Mouse (Mus musculus): ENCODE measurements at regions not wholly inside any gene's neighbourhood (a gene's known extent, or its start where the extent isn't known, plus 50 kb on each side); places are given as distances from the start of the nearest gene placed in this dataset.

- in situ Hi-C loops (cut with MseI, MboI): no loop called here
These were observed 125.7 kb upstream of the Fmo9 start for GRCm38 (mm10) chr1:166807163-166807945.

DNA sequence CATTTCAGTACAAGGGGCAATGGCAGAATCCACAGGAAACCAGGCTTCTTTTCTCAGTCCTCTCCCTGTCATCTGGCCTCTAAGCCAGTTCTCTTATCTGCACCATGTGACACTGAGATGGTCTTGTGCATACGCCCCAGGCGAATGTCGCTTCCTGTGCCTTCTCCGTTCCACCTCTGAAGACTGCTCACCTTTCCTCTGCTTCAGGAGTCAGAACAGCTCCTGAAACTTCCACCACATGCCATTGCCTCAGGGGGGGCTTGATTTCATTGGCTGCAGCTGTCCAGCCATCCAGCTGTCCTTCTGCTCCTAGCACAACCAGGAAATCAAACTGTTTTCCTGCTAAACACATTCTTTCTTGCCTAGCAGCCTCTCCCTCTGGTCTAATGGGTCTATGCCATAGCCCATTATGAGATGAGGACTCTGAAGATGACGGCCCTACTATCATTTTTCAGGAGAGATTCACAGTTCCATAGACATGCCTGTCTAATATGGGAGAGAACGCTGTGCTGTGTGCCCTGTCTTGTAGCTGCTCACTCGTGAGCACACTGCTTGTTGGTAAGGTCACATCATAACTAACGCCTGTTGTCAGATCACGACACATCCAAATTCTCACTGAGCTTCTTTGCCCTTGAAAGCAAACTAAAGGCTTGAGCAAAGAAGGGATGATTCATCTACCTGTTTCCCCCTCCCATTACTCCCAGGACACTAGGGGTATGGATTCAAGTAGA, 129.9 kb upstream of the Fmo9 start:
- in situ Hi-C loops (cut with MseI, MboI): no loop called here

DNA sequence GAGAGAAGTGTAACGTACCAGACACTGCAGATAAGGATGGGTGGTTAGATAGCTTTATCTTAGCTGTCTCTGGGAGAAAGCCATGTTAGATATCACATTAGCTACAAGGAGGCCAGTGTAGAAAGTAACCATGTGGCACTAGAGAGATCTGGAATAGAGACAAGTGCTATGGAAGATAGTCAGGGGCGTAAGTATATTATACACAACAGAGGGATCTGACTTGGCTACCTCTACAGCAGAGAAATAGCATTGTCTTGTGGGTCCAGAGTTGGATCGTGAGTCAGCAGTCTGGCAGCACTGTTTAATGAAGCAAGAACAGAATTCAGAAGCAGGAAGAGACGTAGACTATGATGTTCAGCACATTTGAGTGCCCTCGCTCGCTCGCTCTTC, 130.4 kb upstream of the Fmo9 start:
- in situ Hi-C loops (cut with MseI, MboI): no loop called here

GRCm38 (mm10) chr1:166812920-166813439, 131.3 kb upstream of the Fmo9 start:
- in situ Hi-C loops (cut with MseI, MboI): no loop called here

DNA sequence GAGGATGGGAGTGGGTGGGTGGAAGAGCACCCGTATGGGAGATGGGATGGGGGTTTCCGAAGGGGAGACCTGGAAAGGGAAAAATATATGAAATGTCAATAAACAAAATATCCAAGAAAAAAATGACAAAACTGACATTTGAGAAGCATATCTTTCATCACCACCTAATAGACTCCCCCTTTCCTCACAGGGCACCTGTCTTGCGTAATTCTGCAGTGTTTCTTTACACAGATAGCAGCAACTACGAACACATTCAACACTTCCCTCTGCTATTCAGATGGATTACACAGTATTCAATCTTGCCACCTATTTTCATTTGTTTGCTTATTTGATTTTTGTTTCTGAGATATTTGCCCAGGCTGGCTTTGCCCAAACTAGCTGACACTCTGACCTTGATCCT, 136.3 kb upstream of the Fmo9 start:
- in situ Hi-C loops (cut with MseI, MboI): no loop called here

- in situ Hi-C loops (cut with MseI, MboI): no loop called here
These were observed 137.0 kb upstream of the Fmo9 start for GRCm38 (mm10) chr1:166818682-166819081.

- in situ Hi-C loops (cut with MseI, MboI): no loop called here
These were observed 137.8 kb upstream of the Fmo9 start for GRCm38 (mm10) chr1:166819420-166819819.

- in situ Hi-C loops (cut with MseI, MboI): no loop called here
These were observed 138.4 kb upstream of the Fmo9 start for GRCm38 (mm10) chr1:166820050-166820449.

- in situ Hi-C loops (cut with MseI, MboI): no loop called here
These were observed 139.5 kb upstream of the Fmo9 start for GRCm38 (mm10) chr1:166821146-166821545.

GRCm38 (mm10) chr1:166837299-166837698, 155.7 kb upstream of the Fmo9 start:
- in situ Hi-C loops (cut with MseI, MboI): no loop called here

- in situ Hi-C loops (cut with MseI, MboI): no loop called here
These were observed 158.2 kb upstream of the Fmo9 start for GRCm38 (mm10) chr1:166839833-166840232.

DNA sequence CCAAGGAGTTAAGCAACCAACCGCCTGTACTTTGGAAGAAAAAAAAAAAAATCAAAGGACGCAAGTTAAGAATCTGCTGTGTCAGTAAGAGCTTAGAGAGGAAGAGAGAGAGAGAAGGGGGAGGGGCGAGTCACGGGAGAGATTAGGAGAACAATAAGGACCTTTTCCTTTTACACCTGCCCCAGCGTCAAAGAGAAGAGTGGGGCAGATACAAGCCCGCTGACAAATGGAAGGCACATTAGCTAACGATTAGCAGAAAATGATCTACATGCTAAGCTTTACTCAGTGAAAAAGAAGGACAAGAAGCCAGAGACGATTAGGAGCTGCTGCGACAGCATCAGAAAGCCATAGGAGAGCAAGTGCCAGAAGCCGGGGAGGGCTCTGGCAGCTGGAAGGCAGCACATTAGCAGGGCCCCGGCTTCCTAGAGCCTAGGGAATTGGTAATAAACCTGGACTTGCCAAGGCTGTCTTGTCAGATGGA, 157.8 kb upstream of the Fam78b start:
- in situ Hi-C loops (cut with MseI, MboI): no loop called here

GRCm38 (mm10) chr1:166846566-166846965, 154.7 kb upstream of the Fam78b start:
- in situ Hi-C loops (cut with MseI, MboI): no loop called here

DNA sequence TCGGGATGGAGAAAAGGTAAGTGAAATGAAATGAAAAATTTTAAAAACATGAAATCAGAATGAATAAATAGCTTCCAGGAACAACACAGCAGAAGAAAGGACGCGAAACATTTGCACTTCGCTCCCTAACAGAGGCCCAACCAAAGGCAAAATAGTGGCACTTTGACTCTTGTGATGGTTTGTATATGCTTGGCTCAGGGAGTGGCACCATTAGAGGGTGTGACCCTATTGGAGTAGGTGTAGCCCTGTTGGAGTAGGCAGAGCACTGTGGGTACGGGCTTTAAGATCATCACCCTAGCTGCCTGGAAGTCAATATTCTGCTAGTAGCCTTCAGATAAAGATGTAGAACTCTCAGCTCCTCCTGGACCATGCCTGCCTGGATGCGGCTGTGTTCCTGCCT, 154.0 kb upstream of the Fam78b start:
- in situ Hi-C loops (cut with MseI, MboI): no loop called here

- in situ Hi-C loops (cut with MseI, MboI): no loop called here
These were observed 153.1 kb upstream of the Fam78b start for GRCm38 (mm10) chr1:166848015-166848535.

GRCm38 (mm10) chr1:166855988-166856387, 145.2 kb upstream of the Fam78b start:
- in situ Hi-C loops (cut with MseI, MboI): no loop called here

DNA sequence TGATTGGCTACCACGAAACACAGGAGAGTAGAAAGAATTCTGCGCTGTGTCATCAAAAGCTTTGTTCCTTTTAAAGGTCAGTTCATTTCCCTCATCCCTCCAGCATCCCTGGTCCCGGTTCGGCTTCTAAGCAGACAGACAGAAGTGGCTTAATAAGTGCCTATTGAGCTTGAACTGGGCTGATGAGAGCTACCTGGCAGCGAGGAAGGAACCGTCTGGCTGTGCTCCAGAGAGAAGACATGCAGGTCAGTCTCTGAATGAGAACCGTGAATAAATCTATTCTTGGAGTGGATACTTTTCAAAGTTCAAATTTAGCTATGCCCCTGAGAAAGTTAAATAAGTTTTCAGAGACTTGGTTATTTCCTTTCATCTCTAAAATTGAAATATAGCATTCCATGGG, 135.0 kb upstream of the Fam78b start:
- in situ Hi-C loops (cut with MseI, MboI): no loop called here

DNA sequence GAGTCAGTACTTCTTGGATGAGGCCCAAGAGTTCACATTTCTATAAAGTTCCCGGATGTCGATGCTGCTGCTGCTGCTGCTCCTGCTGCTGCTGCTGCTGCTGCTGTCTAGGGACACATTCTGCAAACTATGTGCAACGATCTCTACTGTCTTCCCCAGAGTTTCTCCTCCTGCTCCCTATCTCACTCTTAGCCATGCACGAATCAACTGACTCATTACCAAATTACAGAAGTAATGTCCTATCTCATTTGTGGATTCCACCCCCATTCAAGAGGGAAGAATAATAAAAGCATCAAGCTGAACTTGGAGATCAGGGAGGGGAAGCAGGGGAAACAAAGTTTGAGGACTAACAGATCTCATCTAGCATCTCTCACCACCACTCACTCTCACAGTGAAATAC, 130.0 kb upstream of the Fam78b start:
- in situ Hi-C loops (cut with MseI, MboI): no loop called here

GRCm38 (mm10) chr1:166876452-166876851, 124.8 kb upstream of the Fam78b start:
- in situ Hi-C loops (cut with MseI, MboI): no loop called here

DNA sequence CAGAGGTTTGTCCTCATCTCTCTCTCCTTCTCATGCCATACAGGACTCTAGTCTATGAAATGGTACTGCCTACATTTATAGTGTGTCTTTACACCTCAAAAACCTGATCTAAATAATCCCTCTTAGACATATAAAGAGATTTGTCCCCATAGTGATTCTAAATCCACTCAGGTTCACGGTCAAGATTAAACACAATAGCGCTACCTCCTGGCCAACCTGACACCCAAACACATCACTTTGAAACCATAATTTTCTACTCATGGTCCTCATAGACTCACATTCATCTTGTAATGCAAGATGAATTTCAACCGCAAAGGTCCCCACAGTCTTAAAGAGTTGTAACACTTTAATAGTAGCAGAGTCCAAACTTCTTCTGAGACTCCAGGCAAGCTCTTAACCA, 118.0 kb upstream of the Fam78b start:
- in situ Hi-C loops (cut with MseI, MboI): no loop called here

DNA sequence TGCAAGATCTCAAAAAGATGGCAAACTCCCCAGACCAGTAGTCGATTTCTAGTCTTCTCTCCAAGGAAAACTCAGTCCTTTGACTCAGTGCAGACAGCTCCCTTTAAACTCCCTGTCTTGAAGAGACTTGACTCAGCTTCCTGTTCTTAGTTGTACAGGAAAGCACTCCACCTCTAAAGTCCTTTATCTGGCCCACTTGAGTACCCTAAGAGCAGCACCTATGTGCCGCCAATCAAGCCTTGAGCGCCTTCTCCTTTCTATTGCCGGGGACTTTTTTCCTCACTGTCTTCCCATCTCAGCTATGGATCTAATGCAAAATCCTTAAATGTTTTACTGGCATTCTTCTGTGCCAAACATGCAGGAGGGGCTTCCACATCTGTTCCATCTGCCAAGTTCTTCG, 105.3 kb upstream of the Fam78b start:
- in situ Hi-C loops (cut with MseI, MboI): no loop called here

DNA sequence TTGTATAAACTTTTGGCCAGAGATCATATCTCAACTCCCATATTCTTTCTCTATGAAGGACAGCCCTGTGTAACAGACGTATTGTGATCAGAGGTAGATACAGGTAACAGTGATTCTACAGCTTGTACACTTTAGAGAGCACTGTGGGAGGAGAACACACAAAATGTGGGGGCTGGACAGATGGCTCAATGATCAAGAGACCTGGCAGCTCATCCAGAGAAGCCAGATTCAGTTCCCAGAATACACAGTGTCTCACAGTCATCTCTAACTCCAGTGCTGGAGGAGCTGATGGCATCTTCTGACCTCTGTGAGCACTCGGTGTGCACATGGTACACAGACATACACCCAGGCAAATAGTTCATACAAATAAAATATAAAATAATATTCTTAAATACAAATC, 102.5 kb upstream of the Fam78b start:
- in situ Hi-C loops (cut with MseI, MboI): no loop called here

- in situ Hi-C loops (cut with MseI, MboI): no loop called here
These were observed 102.0 kb upstream of the Fam78b start for GRCm38 (mm10) chr1:166899238-166899637.

Measured in mouse trophoblast stem cell (cell line).